Mouse (Mus musculus): ENCODE data around the gene Ypel1. TPM values are rescaled to one million over a fixed set of nuclear protein-coding genes. Genes with fewer than 3 reads are reported as not detected.

Ypel1 gene
- 1 to 10 TPM; 1.6 to 3.1 TPM for total RNA-seq (2021)
- long read RNA-seq, experiment 1, transcript Ypel1-201 (5 exons, 3,322 nt): major isoform, 5 of 6 reads
- long read RNA-seq, experiment 1, partial matches to known transcripts: 0 of 6 reads
- long read RNA-seq, experiment 1, other reads (novel, unspliced or antisense): 0 of 6 reads
- long read RNA-seq, experiment 2, partial matches to known transcripts: 0 of 6 reads
- long read RNA-seq, experiment 2, other reads (novel, unspliced or antisense): 1 of 6 reads

DNA sequence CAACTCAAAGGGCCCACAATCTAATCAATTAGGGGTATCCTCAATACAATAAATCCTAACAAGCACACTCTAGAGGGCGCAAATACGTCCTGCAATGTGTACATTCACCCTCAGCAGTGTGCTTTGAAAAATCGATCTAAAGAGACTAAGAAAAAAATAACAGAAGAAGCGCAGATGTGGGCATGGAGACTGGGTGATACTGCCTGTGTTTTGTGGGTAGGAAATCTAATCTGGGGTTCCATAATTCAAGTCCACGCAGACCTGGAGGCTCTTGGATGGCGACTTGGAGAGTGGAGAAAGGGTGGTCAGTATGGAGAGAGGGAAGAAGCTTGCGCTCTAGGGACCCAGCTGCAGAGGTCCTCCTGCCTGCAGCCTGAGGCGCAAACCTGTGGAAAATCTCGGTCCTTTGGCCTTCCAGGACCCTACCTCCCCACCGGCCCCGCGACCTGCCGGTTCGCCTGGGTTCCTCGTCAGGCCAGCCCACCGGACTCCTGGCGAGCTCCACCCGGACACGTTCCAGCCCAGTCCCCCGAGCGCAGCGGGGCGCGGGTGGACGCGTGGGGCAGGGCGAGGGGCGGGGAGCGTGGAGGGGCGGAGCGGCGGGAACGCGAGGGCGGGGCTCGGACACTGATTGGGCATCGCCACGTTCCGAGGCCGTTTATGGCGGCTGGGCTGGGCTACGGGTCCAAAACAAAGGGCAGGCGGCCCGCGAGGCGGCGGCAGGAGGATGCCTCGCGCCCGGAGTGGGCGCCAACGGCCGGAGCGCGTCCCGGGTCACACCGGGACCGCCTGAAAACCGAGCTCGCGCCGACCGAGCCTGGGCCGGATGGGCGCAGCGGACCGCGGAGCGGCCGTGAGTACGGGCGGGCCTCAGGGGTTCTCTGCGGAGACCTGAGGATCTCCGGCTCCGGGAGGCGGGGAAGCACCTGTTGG lies at the start of gene Ypel1:
Gene Ypel1, plus strand, starts transcription at position 186 of the 933 bp plus-strand sequence.
- peak; percentile 88 for DNase-seq

DNA sequence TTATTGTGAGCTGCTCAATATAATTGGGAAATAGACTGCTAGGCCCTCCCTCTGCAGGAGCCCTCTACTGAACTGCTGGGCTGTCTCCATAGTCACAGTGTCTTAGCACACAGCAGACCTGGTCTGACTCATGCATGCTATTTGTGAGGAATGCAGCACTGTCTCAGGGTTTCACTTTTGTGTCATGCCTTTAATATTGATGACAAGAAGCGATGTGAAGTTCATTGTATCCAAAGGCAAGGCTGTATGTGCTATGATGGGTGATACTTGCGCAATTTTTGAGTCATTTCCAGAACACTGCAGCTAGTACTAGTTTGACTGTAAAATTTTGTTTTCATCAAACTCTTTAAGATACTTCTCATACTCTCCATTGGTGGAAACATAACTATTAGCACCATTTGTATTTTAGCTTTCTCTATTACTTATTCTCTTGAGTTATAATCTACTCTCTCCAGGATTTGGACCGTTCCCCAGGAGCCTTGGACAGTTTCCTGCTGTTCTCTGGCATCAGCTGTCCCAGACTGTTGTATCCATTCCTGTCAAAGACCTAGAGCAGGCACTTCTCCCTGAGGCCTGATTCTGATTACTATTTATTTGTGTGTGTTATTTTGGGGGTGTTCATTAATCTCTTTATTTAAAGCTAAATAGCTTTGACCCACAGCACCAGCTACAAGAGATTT lies 44.9 kb upstream of the Ypel1 start:
- peak; percentile 38 for DNase-seq

DNA sequence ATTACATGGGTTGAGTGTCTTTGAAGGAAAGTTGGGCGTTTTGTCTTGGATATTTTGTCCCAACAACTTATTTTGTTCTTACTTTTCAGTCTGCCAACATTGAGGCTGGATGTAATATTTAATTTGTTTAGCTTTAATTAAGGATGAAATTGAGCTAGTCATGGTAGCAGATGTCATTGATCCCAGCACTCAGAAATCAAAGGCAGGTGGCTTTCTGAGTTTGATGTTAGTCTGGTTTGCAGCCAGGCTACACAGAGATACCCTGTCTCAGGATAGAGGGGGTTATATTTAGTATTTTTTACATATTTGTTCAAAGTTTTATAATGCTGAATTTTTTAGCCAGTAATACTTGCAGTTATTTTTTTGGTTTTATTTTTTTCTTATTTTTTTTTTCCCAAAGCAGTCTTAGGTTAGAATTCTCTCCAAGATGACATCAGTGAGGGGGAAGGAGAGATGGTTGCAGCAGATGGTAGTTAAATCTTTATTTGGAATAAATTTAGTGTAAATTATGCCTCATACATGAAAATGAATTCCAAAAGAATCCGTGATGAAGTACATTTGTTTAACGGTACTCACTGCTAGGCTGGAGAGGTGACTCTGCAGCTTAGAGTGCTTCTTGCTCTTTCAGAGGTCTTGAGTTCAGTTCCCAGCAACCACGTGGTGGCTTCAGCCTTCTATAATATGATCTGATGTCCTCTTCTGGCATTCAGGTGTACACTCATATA lies 39.4 kb upstream of the Ypel1 start:
- no peak for DNase-seq

DNA sequence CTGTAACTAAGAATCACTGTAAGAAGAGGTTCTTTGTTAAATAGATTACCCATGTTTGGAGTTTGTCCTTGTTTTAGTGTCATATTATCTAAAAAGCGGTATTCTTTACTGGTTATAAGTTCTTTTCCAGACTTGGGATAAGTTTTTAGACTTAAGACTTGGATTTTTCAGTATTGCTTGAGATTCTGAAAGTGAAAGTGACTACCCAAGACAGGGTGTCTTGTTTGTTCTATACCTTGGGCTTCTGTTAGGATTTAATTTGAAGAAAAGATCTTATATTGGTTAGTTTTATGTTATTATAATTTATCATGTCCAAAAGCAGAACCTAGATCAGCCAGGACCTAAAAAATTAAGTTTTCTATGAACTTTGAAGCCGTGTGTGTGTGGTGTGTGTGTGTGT lies 35.7 kb upstream of the Ypel1 start:
- DNase-seq: no peak

DNA sequence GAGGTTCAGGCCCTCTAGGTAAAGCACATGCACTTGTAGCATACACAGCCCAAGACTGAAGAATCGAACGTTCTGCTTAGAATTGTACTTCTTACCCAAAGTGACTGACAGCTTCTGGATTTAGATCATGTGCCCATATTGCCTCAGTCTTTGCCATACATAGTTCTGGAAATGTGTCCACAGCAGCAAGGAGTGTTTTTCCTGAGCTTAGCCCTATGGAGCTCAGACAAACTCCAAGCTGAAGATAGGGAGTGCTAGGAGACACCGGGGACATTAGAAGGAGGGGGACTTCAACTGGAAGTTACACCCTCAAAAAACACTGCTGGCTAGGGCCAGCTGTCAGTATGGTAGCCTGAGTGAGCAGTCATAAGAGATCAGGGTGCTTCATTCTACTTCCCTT lies 28.8 kb upstream of the Ypel1 start:
- no peak for DNase-seq

DNA sequence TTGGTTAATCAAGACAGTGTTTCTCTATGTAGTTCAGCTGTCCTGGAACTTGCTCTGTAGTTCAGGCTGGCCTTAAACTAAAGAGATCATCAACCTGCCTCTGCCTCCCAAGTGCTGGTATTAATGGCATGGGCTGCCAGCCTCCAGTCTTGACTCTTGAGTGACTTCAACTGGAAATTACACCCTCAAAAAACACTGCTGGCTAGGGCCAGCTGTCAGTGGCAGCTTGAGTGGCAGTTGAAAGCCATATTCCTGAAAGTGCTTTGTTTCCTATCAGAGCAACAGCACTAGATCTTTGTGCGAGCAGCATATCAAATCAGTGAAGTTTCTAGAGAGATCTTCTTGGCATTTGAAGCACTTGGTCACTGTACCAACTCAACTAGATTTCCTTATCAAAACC lies 28.1 kb upstream of the Ypel1 start:
- DNase-seq: no peak

DNA sequence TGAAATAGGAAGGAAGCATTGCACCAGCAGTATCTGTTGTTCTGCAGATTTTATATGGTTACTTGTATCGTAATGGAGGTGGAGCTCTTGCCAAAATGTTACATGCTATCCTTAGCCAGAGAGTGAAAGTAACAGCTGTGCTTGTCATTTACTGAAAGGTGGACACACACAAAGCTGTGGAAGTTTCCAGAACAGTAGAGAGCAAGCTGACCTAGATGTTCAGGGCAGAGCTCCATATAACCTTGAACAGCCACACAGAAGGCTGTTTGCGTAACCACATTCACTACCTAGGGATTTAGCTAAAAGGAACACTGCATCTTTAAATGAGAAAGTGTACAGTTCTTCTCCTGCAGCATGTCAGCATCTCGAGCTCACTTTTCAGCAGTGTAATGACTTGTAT lies 25.2 kb upstream of the Ypel1 start:
- no peak for DNase-seq

DNA sequence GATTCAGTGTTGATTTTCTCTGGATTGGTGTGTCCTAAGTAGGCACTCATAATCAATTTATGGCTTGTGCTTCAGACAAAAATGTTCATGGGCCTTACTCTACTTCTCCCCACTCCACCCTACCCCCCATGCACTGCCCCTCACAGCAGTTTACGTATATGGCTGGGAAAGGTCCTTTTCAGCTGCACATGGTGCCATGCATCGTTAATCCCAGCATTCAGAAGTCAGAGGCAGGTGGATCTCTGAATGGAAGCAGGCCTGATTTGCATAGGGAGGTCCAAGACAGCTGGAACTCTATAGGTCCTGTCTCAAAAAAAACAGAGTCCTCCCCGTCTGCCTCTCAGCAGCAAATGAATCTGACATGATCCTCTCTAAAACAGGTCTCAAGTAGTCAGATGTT lies 24.2 kb upstream of the Ypel1 start:
- DNase-seq: no peak

DNA sequence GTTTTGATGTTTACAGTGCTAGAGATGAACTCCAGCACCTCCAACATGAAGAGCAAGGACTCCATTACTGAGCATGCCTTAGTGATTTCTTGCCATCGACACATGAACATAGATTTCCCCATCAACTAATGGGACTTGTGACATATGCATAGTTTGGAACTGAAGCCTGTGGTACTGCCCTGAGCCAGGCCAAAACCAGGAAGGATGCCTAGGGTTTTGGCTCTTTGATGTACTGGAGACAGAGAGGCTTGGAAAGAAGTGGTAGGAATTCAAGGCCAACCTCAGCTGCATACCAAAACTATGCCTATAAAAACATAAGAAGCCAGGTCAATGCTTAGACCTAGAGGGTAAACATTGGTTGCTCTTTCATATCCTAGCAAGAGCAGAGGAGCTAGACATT lies 19.6 kb upstream of the Ypel1 start:
- DNase-seq: no peak

DNA sequence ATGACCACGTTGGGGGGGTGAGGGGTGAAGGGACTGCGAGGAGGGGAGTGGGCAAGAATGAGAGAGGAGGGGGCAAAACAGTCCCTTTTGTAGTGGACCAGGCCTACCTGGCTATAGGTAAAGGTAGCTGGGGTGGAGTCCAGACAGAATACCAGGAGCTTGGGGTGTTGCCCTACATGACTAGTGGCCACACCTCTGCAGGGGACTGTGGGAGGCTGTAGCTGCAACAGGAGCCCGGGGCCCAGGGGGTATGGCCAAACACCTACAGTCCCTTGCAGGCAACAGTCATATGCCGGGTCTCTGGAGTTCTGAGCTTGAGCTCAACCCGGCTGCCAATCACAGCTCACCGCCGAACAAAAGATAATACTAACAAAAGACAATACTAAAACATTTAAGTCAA lies 17.4 kb upstream of the Ypel1 start:
- DNase-seq: no peak

DNA sequence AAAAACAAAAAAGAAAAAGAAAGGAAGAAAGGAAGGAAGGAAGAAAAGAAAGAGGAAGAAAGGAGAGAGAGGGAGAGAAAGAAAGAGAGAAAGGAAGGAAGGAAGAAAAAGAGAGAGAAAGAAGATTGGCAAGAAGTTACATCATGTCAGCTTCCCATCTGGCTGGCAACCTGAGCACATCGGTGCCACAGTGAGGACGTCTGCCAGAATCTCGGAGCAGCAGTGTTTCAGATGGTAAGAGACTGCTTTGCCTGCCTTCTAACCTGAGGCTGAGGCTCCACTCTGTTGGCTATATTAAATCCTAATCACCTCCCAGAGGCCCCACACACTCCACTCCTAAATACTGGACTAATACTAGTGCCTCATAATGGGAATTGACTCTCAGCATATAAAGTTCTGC lies 15.6 kb upstream of the Ypel1 start:
- no peak for DNase-seq

DNA sequence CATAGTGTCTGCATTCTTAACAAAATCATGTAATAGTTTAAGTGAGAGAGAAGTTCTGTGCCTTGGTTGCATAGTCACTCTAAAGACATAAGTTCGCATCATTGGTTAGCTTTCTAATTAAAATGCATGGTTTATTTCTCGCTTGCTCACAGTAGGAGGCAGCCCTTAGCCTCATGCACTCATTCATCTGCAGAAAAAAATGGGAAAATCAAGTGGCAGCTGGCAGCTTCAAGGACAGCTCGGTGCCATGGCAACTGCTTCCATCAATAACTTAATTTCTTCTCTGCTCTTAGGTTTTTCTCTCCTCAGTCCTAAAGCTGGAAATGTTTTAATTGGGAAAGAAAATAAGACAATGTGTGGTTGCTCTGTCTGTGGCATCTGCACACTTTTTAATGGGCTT lies 13.9 kb upstream of the Ypel1 start:
- no peak for DNase-seq

DNA sequence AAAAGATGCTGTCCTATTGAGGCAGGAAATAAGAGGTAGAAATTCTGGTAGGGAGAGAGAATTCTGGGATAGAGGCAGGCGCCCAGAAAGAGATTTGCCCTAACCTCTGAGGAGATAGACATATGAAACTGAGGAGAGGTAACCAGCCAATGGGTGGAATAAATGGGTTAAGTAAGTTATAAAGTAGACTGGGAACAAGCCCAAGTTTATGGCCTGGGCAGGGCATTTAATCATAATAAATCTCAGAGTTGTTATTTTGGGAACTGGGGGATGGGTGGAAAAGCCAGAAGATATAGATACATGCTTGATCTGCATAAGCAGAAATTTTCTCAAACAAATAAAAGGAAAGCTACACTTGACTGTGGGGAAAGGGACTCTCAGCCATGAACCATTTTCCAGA lies 7.2 kb upstream of the Ypel1 start:
- no peak for DNase-seq

DNA sequence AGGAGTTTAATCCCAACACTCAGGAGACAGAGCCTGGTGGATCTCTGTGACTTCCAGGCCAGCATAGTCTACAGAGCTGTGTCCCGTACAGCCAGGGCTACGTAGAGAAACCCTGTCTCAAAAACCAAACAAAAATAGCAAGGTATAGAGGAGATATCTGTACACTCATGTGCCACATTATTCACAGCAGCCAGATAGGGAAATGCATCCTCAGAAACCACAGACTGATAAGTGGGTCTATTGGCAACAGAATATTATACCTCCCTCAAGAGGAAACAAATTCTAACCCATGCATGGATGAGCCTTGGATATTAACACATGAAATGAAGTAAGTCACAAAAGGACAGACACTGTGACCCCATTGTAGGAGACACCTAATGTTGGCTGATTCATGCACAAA lies 1.9 kb upstream of the Ypel1 start:
- DNase-seq: no peak

DNA sequence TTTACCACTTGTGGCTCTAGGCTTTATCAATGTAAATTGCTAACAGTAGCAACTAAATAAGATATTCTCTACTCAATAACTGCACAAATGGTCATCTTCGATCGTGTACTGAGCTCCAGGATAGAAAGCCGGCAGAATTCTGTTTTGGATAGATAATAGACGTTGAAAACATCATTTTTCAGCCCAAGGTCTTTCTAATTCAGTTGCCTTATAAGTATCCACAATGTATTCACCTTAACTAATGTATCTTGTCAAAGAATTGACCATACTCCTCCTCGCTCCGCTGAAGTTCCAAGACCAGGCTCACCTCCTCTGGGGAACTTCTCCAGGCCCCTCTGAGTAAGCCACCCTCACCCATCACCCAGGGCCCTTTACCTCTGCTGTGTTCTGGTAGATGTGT lies 1.2 kb downstream of the Ypel1 start:
- no peak for DNase-seq

DNA sequence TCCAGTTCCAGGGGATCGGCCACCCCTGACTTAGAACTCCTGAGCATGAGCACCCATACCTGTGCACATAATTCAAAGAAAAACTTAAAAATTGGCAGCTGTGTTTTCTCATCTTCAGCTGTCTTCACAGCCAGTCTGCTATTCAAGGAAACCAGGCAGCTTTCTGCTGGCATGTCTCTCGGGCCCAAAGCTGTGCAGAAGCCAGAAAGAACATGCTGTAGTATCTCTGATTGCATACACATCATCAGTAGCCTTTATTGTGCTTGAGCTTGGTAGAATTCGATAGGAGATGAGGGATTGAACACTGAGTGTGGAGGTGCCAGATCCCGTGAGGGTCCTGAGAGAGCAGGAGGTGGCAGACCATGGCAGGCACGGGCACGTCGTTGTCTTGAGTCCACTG lies 3.5 kb downstream of the Ypel1 start:
- DNase-seq: no peak

DNA sequence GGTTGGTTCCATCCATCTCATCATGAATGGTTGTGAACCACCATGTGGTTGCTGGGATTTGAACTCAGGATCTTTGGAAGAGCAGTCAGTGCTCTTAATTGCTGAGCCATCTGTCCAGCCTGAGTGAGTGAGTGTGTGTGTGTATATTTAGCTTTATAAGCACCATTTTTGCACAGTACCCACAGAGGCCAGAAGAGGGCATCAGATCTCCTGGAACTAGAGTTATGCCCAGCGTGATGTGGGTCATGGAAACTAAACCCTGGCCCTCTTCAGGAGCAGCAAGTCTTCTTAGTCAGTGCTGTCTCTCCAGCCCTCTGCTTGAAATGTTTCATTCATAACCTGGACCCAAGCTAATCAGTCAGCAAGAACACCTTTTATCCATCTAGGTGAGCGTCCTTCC lies 6.8 kb downstream of the Ypel1 start:
- DNase-seq: no peak

DNA sequence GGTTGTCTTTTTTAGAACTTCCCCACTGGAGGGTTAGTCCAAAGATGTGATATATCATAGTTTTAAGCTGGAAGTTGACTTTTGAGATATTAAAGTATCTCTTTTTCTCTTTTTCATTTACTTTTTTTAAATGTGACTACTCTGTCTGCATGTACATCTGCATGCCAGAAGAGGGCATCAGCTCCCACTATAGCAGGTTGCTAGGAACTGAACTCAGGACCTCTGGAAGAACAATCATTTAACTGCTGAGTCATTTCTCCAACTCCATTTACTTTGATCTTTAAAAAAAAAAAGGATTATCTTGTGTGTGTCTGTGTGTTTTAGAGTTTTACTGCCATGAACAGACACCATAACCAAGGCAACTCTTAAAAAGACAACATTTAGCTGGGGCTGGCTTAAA lies 7.4 kb downstream of the Ypel1 start:
- no peak for DNase-seq

DNA sequence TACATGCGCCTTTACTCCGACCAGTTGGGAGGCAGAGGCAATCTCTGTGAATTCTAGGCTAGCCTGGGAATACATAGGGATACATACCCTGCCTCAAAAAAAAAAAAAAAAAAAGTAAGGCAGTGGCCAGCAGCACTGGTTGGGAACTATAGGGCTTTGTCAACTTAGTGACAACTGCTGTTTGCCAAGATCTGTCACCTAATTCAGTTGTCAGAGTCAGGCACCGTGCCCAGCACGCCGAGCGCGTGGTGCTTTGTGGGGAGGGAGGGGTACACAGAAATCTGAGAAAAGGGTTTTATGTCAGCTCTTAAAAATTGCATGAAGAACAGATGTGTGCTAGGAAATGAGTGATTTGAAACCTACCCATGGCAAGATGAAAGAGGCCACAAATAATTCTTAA lies 8.6 kb downstream of the Ypel1 start:
- DNase-seq: no peak

DNA sequence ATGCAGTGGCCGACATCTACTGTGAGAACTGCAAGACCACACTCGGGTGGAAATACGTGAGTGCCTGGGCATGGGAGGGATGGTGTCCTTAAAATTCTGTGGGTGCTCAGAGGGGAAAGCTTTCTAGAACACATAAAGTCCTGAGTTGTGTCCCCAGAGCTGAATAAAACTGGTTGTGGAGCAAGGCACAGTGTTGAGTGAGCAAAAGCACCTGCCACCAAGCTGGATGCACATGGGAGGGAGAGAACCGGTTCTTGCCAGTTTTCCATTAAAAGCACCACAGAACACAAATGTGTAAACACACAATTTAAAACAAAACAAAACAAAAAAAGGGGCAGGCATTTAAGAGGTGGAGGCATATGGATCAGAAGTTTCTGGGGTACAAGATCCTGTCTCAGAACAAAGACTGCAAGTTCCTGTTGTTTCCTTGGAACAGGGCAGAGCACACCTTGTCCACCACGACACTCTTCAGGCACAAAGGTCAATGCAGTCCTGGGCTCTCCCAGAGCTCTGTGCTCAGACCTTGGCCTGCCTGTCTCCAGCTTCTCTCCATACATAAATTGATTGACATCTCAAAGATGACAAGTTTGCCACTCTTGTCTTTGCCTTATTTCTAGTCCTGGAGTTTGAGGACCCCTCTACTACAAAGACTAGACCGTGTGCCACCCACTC lies 12.8 kb downstream of the Ypel1 start:
- DNase-seq: no peak

DNA sequence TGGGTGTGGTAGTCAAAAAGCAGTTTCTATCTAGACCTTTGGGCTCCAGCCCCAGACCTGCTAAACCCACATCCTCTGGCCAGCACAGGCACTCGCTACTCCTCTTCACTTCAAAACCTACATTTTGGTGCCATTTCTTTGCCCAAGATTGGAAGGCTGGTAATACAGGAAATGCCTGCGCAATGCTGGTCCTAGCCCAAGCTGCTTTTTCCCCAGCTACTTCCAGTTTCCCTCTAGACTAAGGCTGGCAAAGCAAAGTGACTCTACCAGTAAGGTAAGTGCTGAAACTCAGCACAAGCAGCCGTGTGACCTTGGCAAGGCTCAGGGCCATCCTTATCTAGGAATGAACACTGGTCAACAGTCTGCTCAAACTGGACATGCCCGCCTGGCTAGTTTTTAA lies 16.1 kb downstream of the Ypel1 start:
- no peak for DNase-seq

DNA sequence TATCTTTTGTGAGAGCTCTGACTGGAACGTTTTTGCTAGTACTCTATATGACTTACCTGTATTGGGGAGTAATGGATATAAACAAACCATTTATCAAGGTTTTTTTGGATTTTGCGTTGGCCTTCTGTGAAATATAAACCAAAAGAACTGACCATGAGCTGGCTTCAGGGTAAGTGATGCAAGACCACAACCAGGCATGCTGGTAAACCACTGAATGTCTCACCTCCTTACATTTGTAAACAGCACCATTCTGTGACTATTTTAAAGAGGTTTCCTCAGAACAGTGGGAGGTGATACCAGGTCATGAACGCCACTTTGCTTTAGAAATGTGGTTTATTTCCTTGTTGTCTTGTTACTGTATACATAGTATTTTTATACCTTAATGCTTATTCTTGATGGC lies 16.7 kb downstream of the Ypel1 start:
- DNase-seq: no peak

All from gastrocnemius, postnatal 10 days (tissue).